Mouse (Mus musculus) heart, embryonic 15.5 days (tissue): Measurements from ENCODE around the gene Pum2. TPM values are rescaled to one million over a fixed set of nuclear protein-coding genes. Genes with fewer than 3 reads are reported as not detected.
"Not testable (repeated sequence)": the region's sequence is repeated elsewhere in the genome, so short reads cannot be mapped to it uniquely, and the experiment has no call there.

Experiments
- ATAC-seq: fragments of 200-750 bp; cut with Nextera tagmentation; replicated peaks from 2 replicates; pipeline ENCODE4 v1.8.0; 2017; ENCODE audit warnings: low read depth, moderate TSS enrichment; ENCODE audit not compliant: insufficient number of reproducible peaks, insufficient read depth, low FRiP score
- H3K27ac ChIP-seq: fragments of 300-500 bp; sonication (generic); 2 replicates; pipeline ENCODE4 v1.5.1; 2015; ENCODE audit warnings: mild to moderate bottlenecking, inconsistent platforms
- H3K27me3 ChIP-seq: fragments of 300-500 bp; sonication (generic); 2 replicates; pipeline ENCODE4 v1.6.1; 2015; ENCODE audit warnings: inconsistent platforms
- H3K36me3 ChIP-seq: fragments of 300-500 bp; sonication (generic); 2 replicates; pipeline ENCODE4 v1.6.1; 2015; ENCODE audit warnings: mild to moderate bottlenecking, inconsistent platforms
- H3K4me1 ChIP-seq: fragments of 300-500 bp; sonication (generic); replicated peaks from 2 replicates; pipeline ENCODE4 v1.6.1; 2015; ENCODE audit warnings: inconsistent platforms
- H3K4me2 ChIP-seq: fragments of 300-500 bp; sonication (generic); 2 replicates; pipeline ENCODE4 v1.6.1; 2015; ENCODE audit warnings: inconsistent platforms, mild to moderate bottlenecking, moderate library complexity
- H3K4me3 ChIP-seq: fragments of 300-500 bp; sonication (generic); 2 replicates; pipeline ENCODE4 v1.5.1; 2015; ENCODE audit warnings: mild to moderate bottlenecking, inconsistent platforms
- H3K9ac ChIP-seq: fragments of 300-500 bp; sonication (generic); 2 replicates; pipeline ENCODE4 v1.6.1; 2015; ENCODE audit warnings: mild to moderate bottlenecking, inconsistent platforms
- H3K9me3 ChIP-seq: fragments of 300-500 bp; sonication (generic); replicated peaks from 2 replicates; pipeline ENCODE4 v1.6.1; 2016; ENCODE audit warnings: inconsistent platforms
- WGBS: fragments of 180-500 bp; shearing (Covaris S2); methylation state at CpG from one replicate; pipeline ENCODE4 v1.1.7; 2015; ENCODE audit warnings: mixed read lengths; 5-methylcytosine and 5-hydroxymethylcytosine counted together
- polyA plus RNA-seq: library from polyadenylated mRNA; unstranded; fragments of >200 nt; fragmentation: Nextera tagmentation; extraction: Ambion mirVana; gene quantifications from 2 replicates; pipeline ENCODE4 v1.2.1, GENCODE M21; 2015

Pum2 gene
- 24.4 and 25.4 TPM in 2 replicates for polyA plus RNA-seq

GRCm38 (mm10) chr12:8673974-8674306 lies at the start of gene Pum2:
Pum2 (plus strand) TSS chr12:8674134.
- ATAC-seq, result peak; percentile 97
- peak within 1 kb of the TSS; percentile 97 for H3K4me3 ChIP-seq
- no peaks in the 10 kb centered on the region for H3K36me3 ChIP-seq
- no peaks in the 10 kb centered on the region for H3K9me3 ChIP-seq
- H3K9ac ChIP-seq, result peak within 1 kb of the TSS; percentile 100
- WGBS, result under 1% methylated on average over 32 of the region's 41 CpGs
- H3K4me1 ChIP-seq, result peaks cover 29% of the 10 kb centered on the region
- no peaks in the 10 kb centered on the region for H3K27me3 ChIP-seq
- H3K4me2 ChIP-seq, result peak within 1 kb of the TSS; percentile 66
- peak within 1 kb of the TSS; percentile 97 for H3K27ac ChIP-seq

DNA sequence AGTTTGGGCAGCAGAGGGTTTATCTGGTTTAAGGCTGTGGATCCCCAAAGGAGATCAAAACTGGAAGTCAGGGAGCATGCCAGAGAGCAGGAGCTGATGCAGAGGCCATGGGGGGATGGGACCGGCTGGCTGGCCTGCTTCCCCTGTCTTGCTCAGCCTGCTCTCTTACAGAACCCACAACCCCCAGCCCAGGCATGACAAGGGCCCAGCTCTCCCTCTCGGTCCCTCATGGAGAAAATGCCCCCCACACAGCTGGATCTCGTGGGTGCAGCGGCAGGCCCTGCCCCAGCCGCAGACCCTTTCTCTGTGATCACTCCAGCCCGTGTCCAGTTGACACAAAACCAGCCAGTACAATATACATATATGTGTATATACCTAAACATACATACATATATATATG lies 44.4 kb upstream of the Pum2 start:
- Histone ChIP-seq H3K4me1 (no peaks in the 10 kb centered on the region), H3K36me3 (no peaks in the 10 kb centered on the region), H3K9ac (no peak overlapping the region), H3K4me2 (no peak overlapping the region), H3K4me3 (no peak overlapping the region), H3K27ac (no peak overlapping the region), H3K9me3 (no peaks in the 10 kb centered on the region), H3K27me3 (no peaks in the 10 kb centered on the region)
- 95% methylated on average over 6 of the region's 6 CpGs for WGBS
- no peak for ATAC-seq

GRCm38 (mm10) chr12:8631691-8632090 lies 42.2 kb upstream of the Pum2 start:
- Histone ChIP-seq H3K9ac (no peak overlapping the region), H3K9me3 (no peaks in the 10 kb centered on the region), H3K4me1 (no peaks in the 10 kb centered on the region), H3K4me2 (no peak overlapping the region), H3K27ac (no peak overlapping the region), H3K4me3 (no peak overlapping the region), H3K27me3 (no peaks in the 10 kb centered on the region), H3K36me3 (no peaks in the 10 kb centered on the region)
- ATAC-seq, result no peak
- WGBS, result 95% methylated on average over 1 of the region's 1 CpGs

DNA sequence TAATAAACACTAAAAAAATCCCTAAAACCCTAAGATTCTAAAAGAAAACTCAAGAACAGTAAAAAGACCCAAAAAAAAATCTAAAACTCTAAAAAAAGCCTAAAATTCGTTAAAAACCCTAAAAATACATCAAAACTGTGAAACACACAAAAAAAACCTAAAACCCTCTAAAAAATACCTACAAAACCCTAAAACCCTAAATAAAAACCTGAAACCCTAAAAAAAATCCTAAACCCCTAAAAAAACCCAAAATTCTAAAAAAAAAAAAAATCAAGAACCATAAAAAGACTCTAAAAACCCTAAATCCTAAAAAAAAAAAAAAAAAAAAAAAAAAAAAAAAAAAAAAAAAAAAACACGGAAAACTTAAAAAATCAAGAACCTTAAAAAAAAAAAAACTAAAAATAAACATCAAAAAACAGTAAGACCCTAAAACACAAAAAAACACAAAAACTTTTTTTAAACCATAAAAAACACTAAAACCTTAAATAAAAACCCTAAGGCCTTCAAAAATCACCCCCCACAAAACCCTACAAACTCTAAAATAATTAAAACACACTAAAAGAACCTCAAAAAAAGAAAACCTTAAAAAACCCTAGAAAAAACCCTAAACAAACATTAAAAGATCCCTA lies 41.1 kb upstream of the Pum2 start:
- H3K9ac ChIP-seq, result no peak overlapping the region
- H3K36me3 ChIP-seq, result no peaks in the 10 kb centered on the region
- H3K27me3 ChIP-seq, result no peaks in the 10 kb centered on the region
- H3K4me1 ChIP-seq, result no peaks in the 10 kb centered on the region
- H3K4me2 ChIP-seq, result no peak overlapping the region
- ATAC-seq, result no peak
- H3K9me3 ChIP-seq, result no peaks in the 10 kb centered on the region
- H3K27ac ChIP-seq, result no peak overlapping the region
- 80% methylated on average over 2 of the region's 2 CpGs for WGBS
- H3K4me3 ChIP-seq, result no peak overlapping the region

DNA sequence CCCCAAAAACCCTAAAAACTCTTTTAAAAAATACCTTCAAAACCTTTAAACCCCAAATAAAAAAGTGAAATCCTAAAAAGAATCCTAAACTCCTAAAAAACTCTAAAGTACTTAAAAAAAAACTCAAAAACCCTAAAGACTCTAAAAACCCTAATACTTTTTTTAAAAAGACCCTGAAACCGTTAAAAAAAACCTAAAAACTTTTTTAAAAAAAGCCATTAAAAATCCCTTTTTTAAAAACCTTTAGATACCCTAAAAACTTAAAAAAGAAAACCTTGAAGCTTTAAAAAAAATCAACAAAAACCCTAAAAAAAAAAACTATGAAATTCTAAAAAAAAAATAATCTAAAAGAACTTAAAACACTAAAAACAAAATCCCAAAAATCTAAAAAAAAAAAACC lies 39.6 kb upstream of the Pum2 start:
- no peaks in the 10 kb centered on the region for H3K36me3 ChIP-seq
- H3K9me3 ChIP-seq, result no peaks in the 10 kb centered on the region
- H3K27me3 ChIP-seq, result no peaks in the 10 kb centered on the region
- H3K4me3 ChIP-seq, result no peak overlapping the region
- no peak overlapping the region for H3K9ac ChIP-seq
- no peak overlapping the region for H3K27ac ChIP-seq
- H3K4me1 ChIP-seq, result no peaks in the 10 kb centered on the region
- no peak for ATAC-seq
- no peak overlapping the region for H3K4me2 ChIP-seq
- 94% methylated on average over 1 of the region's 1 CpGs for WGBS

DNA sequence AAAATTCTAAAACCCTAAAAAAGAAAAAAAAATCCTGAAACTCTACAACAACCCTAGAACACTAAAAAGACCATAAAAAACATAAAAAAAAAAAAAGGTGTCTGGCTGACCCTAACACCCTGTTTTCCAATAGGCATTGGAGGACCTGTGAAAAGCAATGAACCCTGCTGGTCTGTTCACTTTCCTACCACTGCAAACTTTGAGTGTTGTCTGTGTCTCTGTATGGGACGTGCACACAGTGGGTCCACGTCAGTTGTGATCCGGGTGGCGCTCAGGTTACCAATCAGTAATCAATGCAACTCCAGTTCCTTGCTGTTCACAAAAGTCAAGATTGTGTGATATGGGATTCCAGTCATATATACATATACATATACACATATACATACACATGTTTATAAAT lies 38.4 kb upstream of the Pum2 start:
- Histone ChIP-seq H3K4me1 (peaks cover 4% of the 10 kb centered on the region), H3K27ac (no peak overlapping the region), H3K9ac (no peak overlapping the region), H3K4me2 (no peak overlapping the region), H3K4me3 (no peak overlapping the region), H3K27me3 (no peaks in the 10 kb centered on the region), H3K36me3 (no peaks in the 10 kb centered on the region), H3K9me3 (no peaks in the 10 kb centered on the region)
- WGBS, result 98% methylated on average over 4 of the region's 4 CpGs
- ATAC-seq, result no peak

- Histone ChIP-seq H3K36me3 (no peaks in the 10 kb centered on the region), H3K4me1 (peaks cover 4% of the 10 kb centered on the region), H3K9ac (no peak overlapping the region), H3K4me2 (no peak overlapping the region), H3K27ac (no peak overlapping the region), H3K9me3 (no peaks in the 10 kb centered on the region), H3K4me3 (no peak overlapping the region), H3K27me3 (no peaks in the 10 kb centered on the region)
- 84% methylated on average over 14 of the region's 14 CpGs for WGBS
- ATAC-seq, result no peak
Measured at GRCm38 (mm10) chr12:8636945-8637344, 37.0 kb upstream of the Pum2 start.

- H3K36me3 ChIP-seq, H3K9ac ChIP-seq, ATAC-seq, H3K27ac ChIP-seq, H3K4me1 ChIP-seq, H3K9me3 ChIP-seq, H3K4me2 ChIP-seq, H3K4me3 ChIP-seq, H3K27me3 ChIP-seq: not testable (repeated sequence)
- 74% methylated on average over 10 of the region's 10 CpGs for WGBS
Measured at GRCm38 (mm10) chr12:8638411-8639087, 35.4 kb upstream of the Pum2 start.

- 10% methylated on average over 2 of the region's 2 CpGs for WGBS
- Histone ChIP-seq H3K4me3 (peak overlapping the region; percentile 99), H3K9ac (peak overlapping the region; percentile 52), H3K4me2 (peak overlapping the region; percentile 74)
- H3K4me1 ChIP-seq, H3K27ac ChIP-seq, H3K9me3 ChIP-seq, H3K27me3 ChIP-seq, ATAC-seq, H3K36me3 ChIP-seq: not testable (repeated sequence)
Measured at GRCm38 (mm10) chr12:8640186-8640585, 33.7 kb upstream of the Pum2 start.

- H3K4me3 ChIP-seq, result peak overlapping the region; percentile 99
- no peaks in the 10 kb centered on the region for H3K36me3 ChIP-seq
- H3K4me1 ChIP-seq, result peaks cover 4% of the 10 kb centered on the region
- no peaks in the 10 kb centered on the region for H3K9me3 ChIP-seq
- no peaks in the 10 kb centered on the region for H3K27me3 ChIP-seq
- under 1% methylated on average over 47 of the region's 47 CpGs for WGBS
- H3K9ac ChIP-seq, result peak overlapping the region; percentile 99
- peak overlapping the region; percentile 99 for H3K27ac ChIP-seq
- H3K4me2 ChIP-seq, result peak overlapping the region; percentile 74
- peak; percentile 97 for ATAC-seq
Measured at GRCm38 (mm10) chr12:8640711-8641424, 33.1 kb upstream of the Pum2 start.

GRCm38 (mm10) chr12:8641425-8641735 lies 32.6 kb upstream of the Pum2 start:
- Histone ChIP-seq H3K27me3 (no peaks in the 10 kb centered on the region), H3K27ac (peak overlapping the region; percentile 99; the same call in 1 of the 2 replicates), H3K9ac (peak overlapping the region; percentile 99), H3K4me1 (peaks cover 4% of the 10 kb centered on the region), H3K36me3 (no peaks in the 10 kb centered on the region), H3K4me3 (peak overlapping the region; percentile 99), H3K4me2 (peak overlapping the region; percentile 74), H3K9me3 (no peaks in the 10 kb centered on the region)
- ATAC-seq, result 0 out of 2 replicates have a peak, but pooled peaks have one; percentile 28
- 6% methylated on average over 10 of the region's 10 CpGs for WGBS
